Mouse (Mus musculus): ENCODE results near the gene Rbfox1. TPM values are rescaled to one million over a fixed set of nuclear protein-coding genes. Genes with fewer than 3 reads are reported as not detected.

The Rbfox1 gene
- total RNA-seq, 2 experiments from 2014 or later = not detected

- ATAC-seq (replicated peaks; ENCODE audit: low FRiP score, poor library complexity, severe bottlenecking) = no peak
Measured at GRCm38 (mm10) chr16:6084701-6085365, 199.7 kb downstream of the Rbfox1 start.

- no peak for ATAC-seq (replicated peaks; ENCODE audit: low FRiP score, poor library complexity, severe bottlenecking)
Measured at GRCm38 (mm10) chr16:6086200-6086599, 201.0 kb downstream of the Rbfox1 start.

GRCm38 (mm10) chr16:6091326-6092123, 206.4 kb downstream of the Rbfox1 start:
- no peak for ATAC-seq (replicated peaks; ENCODE audit: low FRiP score, poor library complexity, severe bottlenecking)

GRCm38 (mm10) chr16:6095604-6096372, 210.6 kb downstream of the Rbfox1 start:
- peak; percentile 94 for ATAC-seq (replicated peaks; ENCODE audit: low FRiP score, poor library complexity, severe bottlenecking)

DNA sequence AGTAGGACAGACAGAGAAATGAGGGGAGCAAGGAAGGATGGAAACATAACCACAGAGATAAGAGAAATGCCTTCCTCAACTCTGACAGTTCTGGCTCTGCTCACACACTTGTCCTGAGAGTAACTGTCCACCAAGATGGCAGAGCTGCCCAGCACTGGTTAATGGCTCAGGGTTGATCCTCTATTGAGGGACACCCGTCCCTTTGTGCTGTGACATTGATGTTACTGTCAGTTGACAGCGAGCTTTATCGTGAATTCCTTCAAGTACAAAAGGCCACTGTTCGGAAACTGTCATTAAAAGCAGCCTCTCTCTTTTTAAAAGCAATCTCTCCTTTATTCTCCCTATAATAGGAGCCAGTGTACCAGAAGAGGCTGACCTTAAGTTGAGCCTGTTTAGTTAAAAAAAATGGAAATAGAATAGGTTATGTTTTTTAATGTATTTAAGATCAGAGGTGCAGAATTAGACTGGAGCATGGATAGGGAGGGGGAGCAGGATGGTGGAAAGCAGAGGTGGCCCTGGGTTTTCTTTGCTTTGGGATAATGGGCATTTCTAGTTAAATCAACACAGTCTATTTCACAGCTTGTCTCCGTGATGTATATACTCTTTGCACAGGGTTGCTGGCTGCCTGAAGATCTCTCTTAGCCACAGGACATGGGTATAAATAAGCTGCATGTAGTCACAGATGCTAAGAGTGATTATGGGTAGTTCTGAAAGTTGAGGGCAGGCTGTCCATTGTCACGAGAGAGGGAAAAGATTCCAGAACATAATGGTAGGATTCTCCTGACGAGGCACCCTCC, 212.3 kb downstream of the Rbfox1 start:
- ATAC-seq (replicated peaks; ENCODE audit: low FRiP score, poor library complexity, severe bottlenecking) = no peak

DNA sequence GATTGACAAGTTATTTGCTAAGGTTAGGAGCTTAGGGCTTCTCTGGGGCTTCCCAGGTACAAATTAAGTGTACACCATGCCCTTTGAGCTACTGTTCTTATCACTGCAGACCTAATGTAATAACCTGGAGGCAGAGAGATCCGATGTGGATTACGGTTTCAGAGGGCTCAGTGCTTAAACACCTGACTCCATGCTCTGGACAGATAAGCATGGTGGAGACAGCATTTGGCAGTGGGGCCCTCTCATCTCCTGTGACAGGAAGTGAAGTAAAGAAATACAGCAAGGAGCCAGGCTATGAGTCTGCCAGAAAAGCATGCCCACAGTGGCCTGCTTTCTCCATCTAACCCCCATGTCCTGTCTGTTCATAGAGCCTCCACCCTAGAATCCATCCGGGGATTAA, 213.0 kb downstream of the Rbfox1 start:
- ATAC-seq (replicated peaks; ENCODE audit: low FRiP score, poor library complexity, severe bottlenecking) = no peak

GRCm38 (mm10) chr16:6099598-6099997, 214.4 kb downstream of the Rbfox1 start:
- no peak for ATAC-seq (replicated peaks; ENCODE audit: low FRiP score, poor library complexity, severe bottlenecking)

GRCm38 (mm10) chr16:6100421-6100877, 215.3 kb downstream of the Rbfox1 start:
- ATAC-seq (replicated peaks; ENCODE audit: low FRiP score, poor library complexity, severe bottlenecking) = no peak

DNA sequence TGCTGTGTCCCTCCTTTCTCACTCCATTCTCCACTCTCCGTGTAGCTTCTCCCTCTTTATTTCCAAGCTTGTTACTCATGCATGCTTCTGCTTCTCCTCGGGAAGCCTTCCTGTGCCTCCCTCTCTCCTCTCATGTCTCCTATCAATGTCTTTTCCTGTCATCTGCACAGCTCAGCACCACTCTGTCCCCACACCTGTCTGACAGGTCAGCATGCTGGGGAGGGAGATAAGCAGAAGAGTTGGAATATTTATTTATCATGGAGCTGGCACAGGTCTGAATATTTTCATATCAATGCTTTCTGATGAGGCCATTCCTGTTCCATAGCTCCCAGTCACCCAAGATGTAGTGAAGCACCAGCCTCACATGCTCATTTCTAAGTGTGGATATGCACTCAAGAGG, 218.6 kb downstream of the Rbfox1 start:
- ATAC-seq (replicated peaks; ENCODE audit: low FRiP score, poor library complexity, severe bottlenecking) = no peak

DNA sequence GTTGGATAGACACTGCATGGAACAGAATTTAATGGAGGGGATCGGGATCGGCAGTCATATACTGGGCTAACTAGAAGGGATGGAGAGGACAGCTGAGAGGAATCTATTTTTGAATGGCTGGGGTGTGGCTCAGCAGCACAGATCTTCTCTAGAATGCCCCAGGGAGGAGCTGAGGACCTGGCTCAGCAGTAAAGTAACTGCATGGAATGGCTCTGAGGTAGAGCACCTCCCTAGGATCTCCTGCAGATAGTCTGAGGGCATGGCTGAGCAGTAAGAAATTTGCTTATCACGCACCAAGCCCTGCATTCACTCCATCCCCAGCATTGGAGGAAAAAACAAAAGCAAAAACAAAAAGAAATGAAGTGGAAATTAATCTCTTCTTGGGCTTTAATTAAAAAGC, 225.0 kb downstream of the Rbfox1 start:
- no peak for ATAC-seq (replicated peaks; ENCODE audit: low FRiP score, poor library complexity, severe bottlenecking)

- no peak for ATAC-seq (replicated peaks; ENCODE audit: low FRiP score, poor library complexity, severe bottlenecking)
Measured at GRCm38 (mm10) chr16:6113836-6114475, 228.8 kb downstream of the Rbfox1 start.

- peak; percentile 59; the same call in 1 of the 2 replicates for ATAC-seq (replicated peaks; ENCODE audit: low FRiP score, poor library complexity, severe bottlenecking)
Measured at GRCm38 (mm10) chr16:6119472-6119871, 234.3 kb downstream of the Rbfox1 start.

- ATAC-seq (replicated peaks; ENCODE audit: low FRiP score, poor library complexity, severe bottlenecking) = no peak
Measured at GRCm38 (mm10) chr16:6121232-6121631, 236.1 kb downstream of the Rbfox1 start.

GRCm38 (mm10) chr16:6122859-6123258, 237.7 kb downstream of the Rbfox1 start:
- no peak for ATAC-seq (replicated peaks; ENCODE audit: low FRiP score, poor library complexity, severe bottlenecking)

GRCm38 (mm10) chr16:6128314-6128713, 243.2 kb downstream of the Rbfox1 start:
- ATAC-seq (replicated peaks; ENCODE audit: low FRiP score, poor library complexity, severe bottlenecking) = no peak

GRCm38 (mm10) chr16:6135016-6135415, 249.9 kb downstream of the Rbfox1 start:
- ATAC-seq (replicated peaks; ENCODE audit: low FRiP score, poor library complexity, severe bottlenecking) = no peak

- ATAC-seq (replicated peaks; ENCODE audit: low FRiP score, poor library complexity, severe bottlenecking) = no peak
Measured at GRCm38 (mm10) chr16:6139432-6139831, 254.3 kb downstream of the Rbfox1 start.

- ATAC-seq (replicated peaks; ENCODE audit: low FRiP score, poor library complexity, severe bottlenecking) = no peak
Measured at GRCm38 (mm10) chr16:6147957-6148356, 262.8 kb downstream of the Rbfox1 start.

DNA sequence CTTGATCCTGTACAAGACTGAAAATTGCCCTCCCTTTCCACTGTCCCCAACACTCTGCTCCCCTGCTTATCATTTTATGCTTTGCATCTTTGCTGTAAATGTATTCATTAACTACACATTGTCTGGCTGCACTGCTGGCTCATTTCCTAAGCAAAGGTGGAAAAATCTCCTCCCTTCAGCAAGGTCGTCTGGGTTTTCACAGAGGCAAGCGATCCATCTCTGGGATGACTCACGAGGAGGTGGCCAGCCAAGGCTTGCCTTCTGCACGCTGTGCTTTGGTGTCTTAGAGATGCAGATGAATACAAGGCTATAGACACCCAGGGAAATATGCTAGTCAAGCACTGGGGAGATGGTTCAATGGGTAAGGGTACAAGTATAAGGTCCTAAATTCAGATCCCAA, 264.2 kb downstream of the Rbfox1 start:
- ATAC-seq (replicated peaks; ENCODE audit: low FRiP score, poor library complexity, severe bottlenecking) = no peak
